In genomic region chr11:76872556-76873234, GRCm38 (mm10) we compare ENCODE assay signal across 26 mouse cellular contexts. TPM values are rescaled to one million over a fixed set of nuclear protein-coding genes. Genes with fewer than 3 reads are reported as not detected.
DNase-seq lines count a peak whose midpoint lies in the region; TF ChIP-seq lines count a peak whose summit lies in the region.
"Had no signal": no experiment of that assay in that cellular context is flagged by ENCODE, and none has a peak within 500 bp of the region (broad histone marks: within the 10 kb centered on the region; RNA-seq: fewer than 3 reads in every experiment).

No protein-coding gene starts in this region.

- H3K4me1 ChIP-seq in heart, adult 2 months (ENCODE audit: control insufficient read depth, insufficient read depth, low read length), result peaks cover 2% of the 10 kb centered on the region; the same call in 1 of the 2 replicates
- peaks cover 16 to 31% of the 10 kb centered on the region in 2 experiments for H3K4me1 ChIP-seq in CH12.LX (ENCODE audit: control insufficient read depth in 1 of 2, insufficient read depth in 2 of 2)
- H3K4me1 ChIP-seq: hindbrain, embryonic 13.5 days had no signal

- TF ChIP-seq EP300 in heart, adult 2 months (IDR thresholded peaks at IDR 0.05; ENCODE audit: insufficient read depth, low read depth, low read length), result no peak
- TF ChIP-seq EP300 in CH12.LX (IDR thresholded peaks at IDR 0.05; ENCODE audit: low read length), result peak; percentile 89

- H3K79me2 ChIP-seq in heart, adult 2 months (replicated peaks; ENCODE audit: control insufficient read depth, insufficient read depth, low read length), result no peaks in the 10 kb centered on the region
- no peaks in the 10 kb centered on the region for H3K79me2 ChIP-seq in CH12.LX (replicated peaks; ENCODE audit: control insufficient read depth, extremely low read depth, insufficient read depth, poor library complexity, severe bottlenecking)

- no peak overlapping the region for H3K9ac ChIP-seq in heart, adult 2 months (ENCODE audit: low read depth, low read length)
- H3K9ac ChIP-seq in CH12.LX (ENCODE audit: insufficient read depth, low read depth), result 0 out of 2 replicates have a peak overlapping the region, but pooled peaks have one; percentile 37
- H3K9ac ChIP-seq: forebrain, embryonic 12.5 days; hindbrain, embryonic 13.5 days had no signal

- TF ChIP-seq POLR2A in heart, adult 2 months (IDR thresholded peaks at IDR 0.05; ENCODE audit: insufficient read depth, low read depth, low read length), result no peak
- no peak for TF ChIP-seq POLR2A in CH12.LX (IDR thresholded peaks at IDR 0.05; ENCODE audit: low read depth, low read length)
- no peak for TF ChIP-seq POLR2A in brain, embryonic 14.5 days (IDR thresholded peaks at IDR 0.05; ENCODE audit: borderline replicate concordance, extremely low read depth, insufficient read depth, insufficient read length, poor library complexity, severe bottlenecking)

- no peak overlapping the region for H3K4me3 ChIP-seq in heart, adult 2 months
- no peak overlapping the region for H3K4me3 ChIP-seq in CH12.LX (replicated peaks in 1 of 3; ENCODE audit: low read depth in 2 of 3, low read length in 2 of 3, poor library complexity in 1 of 3)
- H3K4me3 ChIP-seq: forebrain, embryonic 12.5 days; heart, embryonic 10.5 days; hindbrain, embryonic 10.5 days; hindbrain, embryonic 13.5 days had no signal

- in situ Hi-C loops in CH12.LX (cut with MboI; ENCODE audit: low pct_ligation_motif_present, low pct_unique_long_range_greater_than_20kb, low sequenced_read_pairs), result no loop called here

- intact Hi-C loops in heart, adult 2 months (cut with DNase I), result no loop called here
- intact Hi-C loops in heart, postnatal 25 days (cut with DNase I), result no loop called here

- 0 out of 2 replicates have a peak, but pooled peaks have one; percentile 3 for TF ChIP-seq CTCF in heart, adult 2 months (IDR thresholded peaks at IDR 0.05)
- no peak for TF ChIP-seq CTCF in CH12.LX (conservative IDR thresholded peaks at IDR 0.05 in 1 of 2, IDR thresholded peaks at IDR 0.05 in 1 of 2; ENCODE audit: low read depth in 2 of 2, low read length in 2 of 2)
- TF ChIP-seq CTCF in brain, embryonic 14.5 days (IDR thresholded peaks at IDR 0.05; ENCODE audit: borderline replicate concordance, extremely low read depth, insufficient read depth, insufficient read length), result no peak

- dilution Hi-C loops in CH12.LX (cut with MboI; ENCODE audit: extremely low pct_ligation_motif_present, extremely low pct_unique_long_range_greater_than_20kb, low sequenced_read_pairs), result no loop called here

- no peak overlapping the region for H3K27ac ChIP-seq in heart, adult 2 months
- H3K27ac ChIP-seq in CH12.LX (ENCODE audit: insufficient read depth, low read depth), result no peak overlapping the region
- H3K27ac ChIP-seq: forebrain, embryonic 12.5 days; heart, embryonic 10.5 days; hindbrain, embryonic 10.5 days; hindbrain, embryonic 13.5 days had no signal

- no peak for TF ChIP-seq RAD21 in CH12.LX (IDR thresholded peaks at IDR 0.05; ENCODE audit: low read depth, low read length)

- 72% methylated on average over 11 of the region's 11 CpGs for WGBS in heart, adult 2 months

- H3K36me3 ChIP-seq in heart, adult 2 months (ENCODE audit: control insufficient read depth, insufficient read depth, low read length), result no peaks in the 10 kb centered on the region
- H3K36me3 ChIP-seq in CH12.LX (replicated peaks in 1 of 2; ENCODE audit: control insufficient read depth in 1 of 2, insufficient read depth in 1 of 2, low read length in 1 of 2), result no peaks in the 10 kb centered on the region
- H3K36me3 ChIP-seq: forebrain, embryonic 12.5 days; heart, embryonic 10.5 days; hindbrain, embryonic 10.5 days; hindbrain, embryonic 13.5 days had no signal

- DNase-seq in heart, adult 2 months, result no peak
- no peak for DNase-seq in heart, postnatal 25 days (ENCODE audit: low spot score)
- DNase-seq in CH12.LX (ENCODE audit: extremely low read depth), result peak; percentile 69
- DNase-seq in brain, embryonic 14.5 days (ENCODE audit: low read depth), result peak; percentile 3
- peak; percentile 49 for DNase-seq in induced T-regulatory cell, adult 2 months (ENCODE audit: low read depth)
- DNase-seq in right cerebral cortex, postnatal 10 days (ENCODE audit: low spot score in 2 of 2), result no peak
- DNase-seq: adrenal gland, adult 8-10 months; adrenal gland, postnatal 25 days; cerebellum, adult 18-20 months; cerebellum, adult 9-10 months; cerebellum, postnatal 14 days; gastrocnemius, postnatal 10 days; gastrocnemius, postnatal 36 days; heart, adult 18-20 months; heart, postnatal 36 days had no signal

- no peaks in the 10 kb centered on the region for H3K27me3 ChIP-seq in heart, adult 2 months (ENCODE audit: control insufficient read depth, insufficient read depth, low read length)
- no peaks in the 10 kb centered on the region for H3K27me3 ChIP-seq in CH12.LX (replicated peaks)
- H3K27me3 ChIP-seq: forebrain, embryonic 12.5 days; hindbrain, embryonic 13.5 days had no signal

- peak overlapping the region; percentile 85 for H3K4me2 ChIP-seq in CH12.LX (ENCODE audit: insufficient read depth, low read depth, poor library complexity, severe bottlenecking)
- H3K4me2 ChIP-seq: forebrain, embryonic 12.5 days; hindbrain, embryonic 13.5 days had no signal

- H3K9me3 ChIP-seq in CH12.LX (replicated peaks; ENCODE audit: low read length), result no peaks in the 10 kb centered on the region
- H3K9me3 ChIP-seq: forebrain, embryonic 12.5 days; heart, embryonic 10.5 days; hindbrain, embryonic 10.5 days; hindbrain, embryonic 13.5 days had no signal

TF ChIP-seq in CH12.LX, 34 proteins besides CTCF, POLR2A, EP300 and RAD21:
- peak; percentile 72 for TF ChIP-seq MYC (IDR thresholded peaks at IDR 0.05; ENCODE audit: low read depth, low read length)
- 0 out of 2 replicates have a peak, but pooled peaks have one; percentile 38 for TF ChIP-seq RCOR1 (conservative IDR thresholded peaks at IDR 0.05; ENCODE audit: low read depth, low read length)
- peak; percentile 91 for TF ChIP-seq IRF4 (IDR thresholded peaks at IDR 0.05; ENCODE audit: low read depth, low read length)
- TF ChIP-seq MAX (IDR thresholded peaks at IDR 0.05; ENCODE audit: low read length), result peak; percentile 57
- TF ChIP-seq MAFK (IDR thresholded peaks at IDR 0.05; ENCODE audit: insufficient replicate concordance, low read length), result 0 out of 2 replicates have a peak, but pooled peaks have one; percentile 17
- TF ChIP-seq BHLHE40 (IDR thresholded peaks at IDR 0.05; ENCODE audit: low read depth, low read length), result peak; percentile 75
- TF ChIP-seq SIN3A (IDR thresholded peaks at IDR 0.05; ENCODE audit: low read length), result 0 out of 2 replicates have a peak, but pooled peaks have one; percentile 55
- TF ChIP-seq ZNF384 (IDR thresholded peaks at IDR 0.05; ENCODE audit: low read depth, low read length), result no peak
- TF ChIP-seq JUN (IDR thresholded peaks at IDR 0.05; ENCODE audit: insufficient read depth, low read depth, low read length), result peak; percentile 78
- no peak for TF ChIP-seq UBTF (IDR thresholded peaks at IDR 0.05; ENCODE audit: low read depth, low read length)
- TF ChIP-seq CHD2 (IDR thresholded peaks at IDR 0.05; ENCODE audit: low read length), result 0 out of 2 replicates have a peak, but pooled peaks have one; percentile 57
- TF ChIP-seq JUND (conservative IDR thresholded peaks at IDR 0.05; ENCODE audit: low read depth, low read length), result peak; percentile 88
- TF ChIP-seq ETS1 (conservative IDR thresholded peaks at IDR 0.05; ENCODE audit: low read depth, low read length), result peak; percentile 51; the same call in 1 of the 2 replicates
- no peak for TF ChIP-seq ZKSCAN1 (IDR thresholded peaks at IDR 0.05; ENCODE audit: borderline replicate concordance, low read depth, low read length)
- no peak for TF ChIP-seq NRF1 (IDR thresholded peaks at IDR 0.05; ENCODE audit: low read depth, low read length)
- no peak for TF ChIP-seq ELF1 (IDR thresholded peaks at IDR 0.05; ENCODE audit: low read depth, low read length)

RNA-seq across cellular contexts. Expression of gene Cpd, which starts 25.9 kb away (rescaled TPM):
- 10 to 100 TPM; 34.8 to 39.7 TPM for total RNA-seq in heart, adult 2 months (2021)
- polyA plus RNA-seq in heart, adult 2 months (2012; rRNA removed), result 16.8 and 34.5 TPM in 2 replicates
- 10 to 100 TPM; 36.7 to 43.9 TPM for total RNA-seq in heart, postnatal 25 days (2021)
- total RNA-seq in CH12.LX (2012; rRNA removed), result 11.2 and 20.0 TPM in 2 replicates
- total RNA-seq in CH12.LX (2014; rRNA removed), result 28.5 and 31.5 TPM in 2 replicates
- polyA plus RNA-seq in CH12.LX (2012; ENCODE audit: insufficient read length, low read depth), result 23.1 and 27.7 TPM in 2 replicates
- 15.4 and 19.2 TPM in 2 replicates for polyA plus RNA-seq in brain, embryonic 14.5 days (2012; rRNA removed)

RNA-seq across cellular contexts. Expression of gene Tmigd1, which starts 29.3 kb away (rescaled TPM):
- under 1 TPM; 0.47 to 0.57 TPM for total RNA-seq in heart, adult 2 months (2021)
- polyA plus RNA-seq in heart, adult 2 months (2012; rRNA removed), result 0.16 and 0.20 TPM in 2 replicates
- under 1 TPM; 0.45 to 0.47 TPM for total RNA-seq in heart, postnatal 25 days (2021)
- total RNA-seq in CH12.LX (2012; rRNA removed) (not detected in 2 replicates), CH12.LX (2014; rRNA removed) (not detected in 2 replicates)
- polyA plus RNA-seq in CH12.LX (2012; ENCODE audit: insufficient read length, low read depth), result not detected in 2 replicates
- polyA plus RNA-seq in brain, embryonic 14.5 days (2012; rRNA removed), result 0.05 TPM in 1 of 2 replicates, not detected in the other
- total RNA-seq: ES-E14; gastrocnemius, adult 18-20 months had no signal
- polyA plus RNA-seq: C2C12; embryonic facial prominence, embryonic 11.5 days; forebrain, embryonic 12.5 days; forebrain, embryonic 16.5 days; heart, embryonic 14.5 days; hindbrain, embryonic 13.5 days; hindbrain, embryonic 16.5 days had no signal

RNA-seq across cellular contexts. Expression of gene Blmh, which starts 51.9 kb away (rescaled TPM):
- 10 to 100 TPM; 27.6 to 32.7 TPM for total RNA-seq in heart, adult 2 months (2021)
- 12.9 and 18.4 TPM in 2 replicates for polyA plus RNA-seq in heart, adult 2 months (2012; rRNA removed)
- total RNA-seq in heart, postnatal 25 days (2021), result 10 to 100 TPM; 36.8 to 41.5 TPM
- total RNA-seq in CH12.LX (2012; rRNA removed), result 167 and 184 TPM in 2 replicates
- 212 and 233 TPM in 2 replicates for total RNA-seq in CH12.LX (2014; rRNA removed)
- 261 and 316 TPM in 2 replicates for polyA plus RNA-seq in CH12.LX (2012; ENCODE audit: insufficient read length, low read depth)
- polyA plus RNA-seq in brain, embryonic 14.5 days (2012; rRNA removed), result 42.6 and 64.5 TPM in 2 replicates

Comparison
In these comparisons a context has a peak if more than half of its experiments do, and no peak if none do; other contexts are left out.
1. DNase-seq: peak in CH12.LX (single experiment), brain, embryonic 14.5 days (single experiment) and induced T-regulatory cell, adult 2 months (single experiment); none in heart, adult 2 months (0 of 2), heart, postnatal 25 days (single experiment) and right cerebral cortex, postnatal 10 days (0 of 2).